Mouse (Mus musculus): ENCODE data around the gene Rnasel. TPM values are rescaled to one million over a fixed set of nuclear protein-coding genes. Genes with fewer than 3 reads are reported as not detected.

The Rnasel gene
- polyA plus RNA-seq, 1 experiment from 2014 or later = 15.5 TPM

DNA sequence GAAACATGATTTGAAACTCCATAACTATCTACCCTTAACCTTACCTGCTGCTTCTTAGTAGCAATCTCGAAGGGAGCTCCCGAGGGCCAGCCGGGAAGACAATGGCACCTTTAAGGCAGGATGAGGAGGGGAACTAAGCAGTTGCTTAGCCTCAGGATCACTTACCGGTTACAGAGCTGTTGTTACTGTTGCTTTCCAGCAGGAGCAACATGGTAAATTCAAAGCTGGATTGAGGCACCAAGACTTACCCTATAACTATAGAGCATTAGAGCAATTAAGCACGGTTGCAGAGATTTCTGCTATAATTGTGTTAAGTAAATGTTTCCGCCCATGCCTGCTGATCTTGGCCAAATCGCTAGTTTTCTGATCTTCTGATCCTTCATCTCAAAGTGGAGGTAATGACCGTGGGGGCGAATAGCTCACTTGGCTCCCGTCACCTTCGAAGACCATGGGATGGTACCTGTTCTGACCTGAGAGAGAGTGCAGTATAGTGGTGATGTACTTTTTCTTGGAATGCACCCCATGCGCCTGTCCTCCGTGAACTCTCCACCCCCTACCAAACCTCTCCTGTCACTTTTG lies 9.7 kb upstream of the Rnasel start:
- Histone ChIP-seq H3K36me3 (no peaks in the 10 kb centered on the region), H3K4me1 (peaks cover 8% of the 10 kb centered on the region; the same call in 1 of the 2 replicates), H3K9me3 (no peaks in the 10 kb centered on the region), H3K27me3 (replicated peaks) (peaks cover 33% of the 10 kb centered on the region), H3K9ac (no peak overlapping the region), H3K27ac (no peak overlapping the region), H3K4me2 (peak overlapping the region; percentile 73), H3K4me3 (replicated peaks) (peak overlapping the region; percentile 34)
- no peak for ATAC-seq (ENCODE audit: insufficient read depth, low FRiP score, low read depth)
- WGBS = 21% methylated on average over 13 of the region's 13 CpGs

DNA sequence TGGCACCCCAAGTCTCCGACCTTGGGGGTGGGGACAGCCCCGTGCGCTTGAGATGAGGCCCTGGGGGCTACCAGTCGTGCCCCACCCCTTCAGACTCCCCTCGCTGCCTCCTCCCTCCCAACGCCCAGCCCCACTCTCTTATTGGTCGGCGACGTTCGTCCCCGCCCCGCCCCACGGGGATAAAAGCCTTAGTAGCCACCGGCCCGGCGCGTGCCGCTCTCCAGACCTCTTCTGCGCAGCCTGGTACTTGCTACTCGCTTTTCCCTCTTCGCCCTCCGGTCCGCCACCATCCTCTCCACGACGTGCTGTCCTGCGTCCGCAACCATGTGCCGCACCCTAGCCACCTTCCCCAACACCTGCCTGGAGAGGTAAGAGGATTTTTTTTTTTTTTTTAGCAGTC lies 9.1 kb upstream of the Rnasel start, which contains the start of gene Rgs16:
Rgs16 (plus strand) TSS at position 205 of the 400 bp plus-strand sequence.
- peaks cover 33% of the 10 kb centered on the region for H3K27me3 ChIP-seq (replicated peaks)
- no peak within 1 kb of the TSS for H3K27ac ChIP-seq
- H3K9me3 ChIP-seq = no peaks in the 10 kb centered on the region
- H3K36me3 ChIP-seq = no peaks in the 10 kb centered on the region
- H3K4me1 ChIP-seq = peaks cover 8% of the 10 kb centered on the region; the same call in 1 of the 2 replicates
- H3K9ac ChIP-seq = 0 out of 2 replicates have a peak within 1 kb of the TSS, but pooled peaks have one; percentile 12
- WGBS = under 1% methylated on average over 27 of the region's 28 CpGs
- peak within 1 kb of the TSS; percentile 73 for H3K4me2 ChIP-seq
- peak within 1 kb of the TSS; percentile 34 for H3K4me3 ChIP-seq (replicated peaks)
- ATAC-seq (ENCODE audit: insufficient read depth, low FRiP score, low read depth) = peak; percentile 19; the same call in 1 of the 2 replicates

DNA sequence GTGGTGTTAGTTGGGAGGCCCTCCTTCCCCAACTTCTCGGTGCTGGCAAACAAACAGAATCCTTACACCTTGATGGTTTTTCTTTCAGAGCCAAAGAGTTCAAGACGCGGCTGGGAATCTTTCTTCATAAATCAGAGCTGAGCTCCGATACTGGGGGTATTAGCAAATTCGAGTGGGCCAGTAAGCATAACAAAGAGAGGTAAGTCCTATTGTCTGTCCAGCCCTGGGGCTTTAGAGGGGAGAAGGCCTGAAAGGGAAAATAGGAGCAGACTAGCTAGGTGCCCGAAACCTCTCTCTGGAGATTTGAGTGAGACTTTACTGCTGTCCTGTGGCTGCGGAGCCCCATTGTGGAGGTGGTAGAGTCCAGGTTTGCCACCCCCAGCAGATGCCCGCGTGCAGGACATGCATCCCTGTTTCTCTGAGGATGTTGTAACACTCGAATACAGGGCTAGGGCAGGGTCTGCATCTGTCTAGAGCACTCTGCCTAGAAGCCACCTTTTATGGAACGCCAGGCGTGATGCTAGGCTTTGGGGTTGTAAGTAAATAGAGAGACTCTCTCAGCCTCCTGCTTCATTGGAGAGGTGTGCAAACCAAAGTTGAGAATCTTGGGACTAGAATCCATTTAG lies 8.3 kb upstream of the Rnasel start:
- H3K36me3 ChIP-seq = no peaks in the 10 kb centered on the region
- no peak for ATAC-seq (ENCODE audit: insufficient read depth, low FRiP score, low read depth)
- peaks cover 33% of the 10 kb centered on the region for H3K27me3 ChIP-seq (replicated peaks)
- no peak overlapping the region for H3K27ac ChIP-seq
- H3K9ac ChIP-seq = 0 out of 2 replicates have a peak overlapping the region, but pooled peaks have one; percentile 12
- peaks cover 8% of the 10 kb centered on the region; the same call in 1 of the 2 replicates for H3K4me1 ChIP-seq
- H3K9me3 ChIP-seq = no peaks in the 10 kb centered on the region
- peak overlapping the region; percentile 73 for H3K4me2 ChIP-seq
- H3K4me3 ChIP-seq (replicated peaks) = peak overlapping the region; percentile 34
- WGBS = 46% methylated on average over 12 of the region's 12 CpGs

DNA sequence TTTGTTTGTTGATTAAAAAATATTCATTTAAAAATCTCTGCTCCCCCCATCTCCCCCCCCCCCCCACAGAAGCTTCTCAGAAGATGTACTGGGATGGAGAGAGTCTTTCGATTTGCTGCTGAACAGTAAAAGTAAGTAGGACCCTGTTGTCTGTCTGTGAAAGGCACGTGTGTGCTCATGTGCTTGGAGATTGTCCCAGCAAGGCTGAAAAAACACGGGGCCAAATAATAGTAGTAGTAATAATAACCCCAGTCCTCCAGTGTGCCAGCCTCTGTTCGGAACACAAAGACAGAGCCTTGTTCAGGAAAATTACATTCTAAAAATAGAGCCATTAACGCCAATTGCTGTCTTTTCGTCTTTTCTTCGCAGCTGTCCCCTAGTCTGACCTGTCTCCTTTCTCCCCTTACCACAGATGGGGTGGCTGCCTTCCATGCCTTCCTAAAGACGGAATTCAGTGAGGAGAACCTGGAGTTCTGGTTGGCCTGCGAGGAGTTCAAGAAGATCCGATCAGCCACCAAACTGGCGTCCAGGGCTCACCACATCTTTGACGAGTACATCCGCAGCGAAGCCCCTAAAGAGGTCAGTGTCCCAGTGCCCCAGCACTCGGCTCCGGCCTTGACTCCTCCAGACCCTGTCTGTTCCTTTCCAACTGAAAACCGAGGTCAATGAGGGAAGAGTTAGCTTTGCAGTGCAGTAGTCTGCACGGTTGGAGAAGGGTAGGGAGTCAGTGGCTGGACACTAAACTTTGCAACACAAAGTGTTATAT lies 7.5 kb upstream of the Rnasel start:
- peaks cover 8% of the 10 kb centered on the region; the same call in 1 of the 2 replicates for H3K4me1 ChIP-seq
- no peak for ATAC-seq (ENCODE audit: insufficient read depth, low FRiP score, low read depth)
- 72% methylated on average over 18 of the region's 18 CpGs for WGBS
- no peak overlapping the region for H3K27ac ChIP-seq
- H3K4me2 ChIP-seq = peak overlapping the region; percentile 21; the same call in 1 of the 2 replicates
- peaks cover 29% of the 10 kb centered on the region for H3K27me3 ChIP-seq (replicated peaks)
- no peak overlapping the region for H3K9ac ChIP-seq
- H3K36me3 ChIP-seq = no peaks in the 10 kb centered on the region
- no peaks in the 10 kb centered on the region for H3K9me3 ChIP-seq
- H3K4me3 ChIP-seq (replicated peaks) = no peak overlapping the region

DNA sequence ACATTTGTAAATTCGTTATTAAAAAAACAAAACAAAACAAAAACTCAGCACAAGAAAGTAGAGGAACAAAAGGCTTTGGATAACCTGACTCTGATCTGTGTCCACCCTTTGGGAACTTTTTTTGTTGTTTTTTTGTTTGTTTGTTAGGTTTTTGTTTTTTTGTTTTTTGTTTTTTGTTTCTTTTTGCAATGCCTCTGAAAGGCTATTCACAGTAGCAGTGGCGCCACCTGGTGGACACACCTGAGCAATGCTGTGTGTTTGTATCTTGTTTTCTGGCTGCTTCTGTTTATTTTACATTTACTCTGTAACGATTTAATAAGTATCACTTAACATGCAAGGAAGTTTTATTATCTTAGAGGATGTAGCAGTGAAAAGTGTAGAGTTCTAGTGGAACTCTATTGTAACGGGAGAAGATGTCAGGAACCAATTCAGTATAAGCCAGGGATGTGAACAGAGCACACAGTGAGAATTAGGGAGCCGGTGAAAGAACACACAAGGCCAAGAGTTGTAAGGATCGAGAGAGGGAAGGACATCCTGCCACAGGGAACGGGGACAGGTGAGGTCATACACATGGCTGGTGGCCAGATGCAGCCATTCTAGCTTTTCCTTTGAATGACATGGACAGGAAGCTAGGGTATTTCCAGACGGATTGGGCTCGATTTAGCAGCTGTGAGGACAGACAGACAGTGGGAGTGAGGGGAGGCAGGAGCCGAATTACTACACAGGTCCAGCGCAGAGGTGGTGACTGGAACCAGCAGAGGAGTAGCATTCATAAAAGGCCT lies 6.7 kb upstream of the Rnasel start:
- Histone ChIP-seq H3K4me1 (peaks cover 8% of the 10 kb centered on the region; the same call in 1 of the 2 replicates), H3K36me3 (no peaks in the 10 kb centered on the region), H3K9me3 (no peaks in the 10 kb centered on the region), H3K27ac (no peak overlapping the region), H3K4me2 (no peak overlapping the region), H3K9ac (no peak overlapping the region), H3K4me3 (replicated peaks) (no peak overlapping the region), H3K27me3 (replicated peaks) (peaks cover 28% of the 10 kb centered on the region)
- no peak for ATAC-seq (ENCODE audit: insufficient read depth, low FRiP score, low read depth)
- 51% methylated on average over 11 of the region's 11 CpGs for WGBS

DNA sequence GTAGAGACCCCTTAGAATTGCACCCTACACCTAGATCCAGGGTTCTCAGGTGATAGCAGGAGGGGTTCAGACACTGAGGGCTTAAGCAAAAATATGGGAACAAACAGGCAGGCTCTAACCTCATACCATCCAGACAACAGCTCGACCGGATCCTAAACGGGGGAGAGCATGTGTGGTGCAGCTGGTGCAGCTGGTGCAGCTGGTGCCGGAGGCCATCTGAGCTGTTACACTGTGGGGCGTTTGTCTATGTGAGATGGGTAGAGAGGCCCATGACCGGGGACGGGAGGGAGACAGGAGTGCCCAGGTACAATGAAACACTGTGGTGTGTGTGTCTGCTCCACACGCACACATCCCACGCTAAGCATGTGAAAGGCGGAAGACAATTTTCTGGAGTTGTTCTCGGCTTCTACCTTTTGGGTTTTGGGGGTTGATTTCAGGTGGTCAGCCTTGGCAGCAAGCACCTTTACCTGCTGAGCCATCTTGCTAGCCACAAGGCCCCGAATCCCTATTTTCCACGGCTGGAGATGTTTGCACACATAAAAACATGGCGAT lies 3.0 kb upstream of the Rnasel start:
- Histone ChIP-seq H3K4me3 (replicated peaks) (no peak overlapping the region), H3K4me1 (peaks cover 12% of the 10 kb centered on the region), H3K9me3 (no peaks in the 10 kb centered on the region), H3K27ac (no peak overlapping the region), H3K27me3 (replicated peaks) (peaks cover 5% of the 10 kb centered on the region; the same call in 1 of the 2 replicates), H3K9ac (no peak overlapping the region), H3K36me3 (no peaks in the 10 kb centered on the region), H3K4me2 (no peak overlapping the region)
- 76% methylated on average over 14 of the region's 14 CpGs for WGBS
- ATAC-seq (ENCODE audit: insufficient read depth, low FRiP score, low read depth) = no peak

DNA sequence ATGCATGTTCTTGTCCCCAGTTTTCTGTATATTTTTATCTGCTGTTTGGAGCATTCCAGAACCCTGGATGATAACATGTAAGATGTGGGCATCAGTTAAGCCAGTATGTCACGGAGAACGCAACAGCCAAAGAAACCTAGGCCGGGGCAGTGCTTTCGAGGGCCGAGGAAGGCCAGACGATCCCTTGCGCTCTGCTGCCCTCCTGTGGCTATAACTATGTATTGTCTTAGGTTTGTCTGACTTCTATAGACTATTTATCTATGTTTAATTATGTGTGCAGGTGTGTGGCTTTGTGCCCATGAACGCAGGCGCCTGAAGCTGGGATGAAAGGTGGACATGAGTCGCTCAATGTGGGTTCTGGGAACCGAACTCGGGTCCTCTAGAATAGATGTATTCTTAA lies 2.5 kb upstream of the Rnasel start:
- H3K4me2 ChIP-seq = no peak overlapping the region
- H3K9me3 ChIP-seq = no peaks in the 10 kb centered on the region
- H3K9ac ChIP-seq = no peak overlapping the region
- peaks cover 14% of the 10 kb centered on the region for H3K4me1 ChIP-seq
- WGBS = 2% methylated on average over 12 of the region's 12 CpGs
- H3K4me3 ChIP-seq (replicated peaks) = no peak overlapping the region
- no peaks in the 10 kb centered on the region for H3K36me3 ChIP-seq
- H3K27ac ChIP-seq = no peak overlapping the region
- H3K27me3 ChIP-seq (replicated peaks) = 0 out of 2 replicates have a peak, but pooled peaks cover 2% of the 10 kb centered on the region
- 0 out of 2 replicates have a peak, but pooled peaks have one; percentile 4 for ATAC-seq (ENCODE audit: insufficient read depth, low FRiP score, low read depth)

DNA sequence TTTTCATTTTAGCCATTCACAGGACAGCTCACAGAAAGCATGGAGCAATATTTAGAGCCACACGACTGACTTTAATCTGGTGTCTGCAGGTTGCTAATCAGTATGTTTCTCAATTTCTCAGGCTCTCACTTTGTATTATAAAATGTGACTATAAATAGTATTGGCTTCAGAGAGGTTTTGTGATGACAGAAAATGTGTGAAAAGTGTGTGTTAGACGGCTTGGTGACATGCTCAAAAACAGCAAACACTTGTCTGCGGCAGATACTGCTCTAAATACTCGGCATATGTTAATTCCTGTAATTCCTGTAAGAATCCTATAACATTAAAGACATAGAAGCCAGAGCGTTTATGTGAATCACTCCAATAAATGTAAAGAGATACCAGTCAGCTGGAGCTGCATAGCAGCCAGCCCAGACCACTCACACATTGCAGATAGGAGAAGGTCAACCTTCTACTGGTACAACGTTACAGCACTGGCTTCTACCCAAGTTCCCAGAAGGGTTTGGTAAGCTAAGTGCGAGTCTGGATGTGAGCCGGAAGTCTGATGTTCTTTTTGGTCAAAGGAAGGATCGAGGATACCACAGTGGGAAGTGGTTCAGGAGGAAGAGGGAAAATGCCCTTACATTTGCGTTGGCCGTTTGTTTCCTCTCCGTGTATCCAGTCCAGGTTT lies 1.2 kb upstream of the Rnasel start:
- Histone ChIP-seq H3K4me2 (no peak overlapping the region), H3K27ac (no peak overlapping the region)
- ATAC-seq (ENCODE audit: insufficient read depth, low FRiP score, low read depth) = no peak

DNA sequence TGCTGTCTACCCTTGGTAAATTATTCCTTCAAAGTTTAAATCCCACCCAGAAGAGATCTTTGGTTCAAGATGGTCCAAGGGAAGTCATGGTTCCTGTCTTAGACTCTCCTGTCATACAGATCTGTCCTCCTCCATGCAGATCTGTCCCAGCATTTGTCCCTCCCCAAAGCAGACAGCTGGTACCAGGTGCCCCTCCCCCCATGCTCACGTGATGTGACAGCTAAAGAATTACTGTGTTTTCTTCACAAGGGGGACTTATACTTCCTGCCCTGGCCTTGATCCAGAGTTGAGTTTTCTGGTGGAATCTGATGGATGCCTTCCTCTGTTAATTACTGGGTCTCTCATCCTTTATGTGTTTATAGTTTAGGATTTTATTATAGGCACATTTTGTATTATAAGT lies 677 bp upstream of the Rnasel start:
- 4% methylated on average over 1 of the region's 1 CpGs for WGBS
- H3K9me3 ChIP-seq = no peaks in the 10 kb centered on the region
- H3K4me1 ChIP-seq = peaks cover 16% of the 10 kb centered on the region
- H3K4me3 ChIP-seq (replicated peaks) = no peak overlapping the region
- no peak overlapping the region for H3K9ac ChIP-seq
- ATAC-seq (ENCODE audit: insufficient read depth, low FRiP score, low read depth) = no peak
- peak overlapping the region; percentile 60; the same call in 1 of the 2 replicates for H3K4me2 ChIP-seq
- no peaks in the 10 kb centered on the region for H3K36me3 ChIP-seq
- H3K27ac ChIP-seq = no peak overlapping the region
- no peaks in the 10 kb centered on the region for H3K27me3 ChIP-seq (replicated peaks)

More for the DNA sequence above, 1.2 kb upstream of the Rnasel start:
- no peak overlapping the region for H3K4me3 ChIP-seq (replicated peaks)
- no peaks in the 10 kb centered on the region for H3K36me3 ChIP-seq
- H3K9ac ChIP-seq = no peak overlapping the region
- no peaks in the 10 kb centered on the region for H3K9me3 ChIP-seq
- WGBS = 52% methylated on average over 12 of the region's 12 CpGs
- H3K27me3 ChIP-seq (replicated peaks) = no peaks in the 10 kb centered on the region
- peaks cover 16% of the 10 kb centered on the region for H3K4me1 ChIP-seq

DNA sequence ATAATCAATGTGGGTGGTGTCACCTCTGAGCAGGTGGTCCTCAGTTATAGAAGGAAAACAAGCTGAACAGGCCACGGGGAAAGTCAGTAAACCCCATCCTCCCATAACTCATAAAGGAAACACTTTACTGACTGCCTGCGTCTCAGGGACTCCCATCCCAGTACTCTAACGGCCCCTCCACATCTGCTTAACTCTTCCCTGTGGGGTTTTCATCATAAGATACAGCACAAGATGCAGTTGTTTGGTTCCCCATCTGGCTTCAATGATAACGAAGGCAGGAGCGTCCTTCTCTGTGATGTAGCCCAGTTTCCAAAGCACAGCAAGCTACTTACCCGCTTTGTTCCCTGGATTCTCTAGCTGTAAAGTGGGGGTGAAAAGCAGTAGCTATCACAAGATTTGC lies 828 bp downstream of the Rnasel start:
- 56% methylated on average over 6 of the region's 6 CpGs for WGBS
- peak; percentile 50; the same call in 1 of the 2 replicates for ATAC-seq (ENCODE audit: insufficient read depth, low FRiP score, low read depth)
- no peak overlapping the region for H3K9ac ChIP-seq
- H3K4me2 ChIP-seq = peak overlapping the region; percentile 60
- no peaks in the 10 kb centered on the region for H3K27me3 ChIP-seq (replicated peaks)
- H3K9me3 ChIP-seq = no peaks in the 10 kb centered on the region
- no peak overlapping the region for H3K27ac ChIP-seq
- peaks cover 16% of the 10 kb centered on the region for H3K4me1 ChIP-seq
- no peaks in the 10 kb centered on the region for H3K36me3 ChIP-seq
- peak overlapping the region; percentile 37; the same call in 1 of the 2 replicates for H3K4me3 ChIP-seq (replicated peaks)

All from stomach, embryonic 15.5 days (tissue).